Mouse (Mus musculus): Measurements from ENCODE around the gene Tifa. TPM values are rescaled to one million over a fixed set of nuclear protein-coding genes. Genes with fewer than 3 reads are reported as not detected.

Tifa gene
- polyA plus RNA-seq, 1 experiment: 0.18 TPM

DNA sequence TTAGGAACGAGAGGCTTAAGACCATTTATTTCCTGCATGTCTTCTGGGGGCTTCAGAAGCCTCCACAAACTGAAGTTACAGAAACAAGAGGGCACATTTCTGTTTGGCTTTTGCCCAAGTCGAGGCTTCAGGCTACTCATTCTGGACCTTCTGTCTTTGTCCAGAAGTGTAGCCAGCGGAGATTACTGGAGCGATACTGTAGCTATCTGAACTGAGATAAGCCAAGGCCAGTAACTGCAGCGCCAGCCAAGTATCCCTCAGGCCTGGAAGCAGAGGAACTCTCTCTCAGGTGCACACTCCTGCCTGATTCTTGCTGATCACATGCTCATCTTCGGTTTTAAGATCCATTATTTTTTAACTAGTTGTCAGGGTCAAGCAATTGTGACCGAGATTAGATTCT lies 1.6 kb upstream of the Tifa start:
- Histone ChIP-seq H3K79me2 (ENCODE audit: control insufficient read depth, insufficient read depth) (no peaks in the 10 kb centered on the region), H3K27me3 (ENCODE audit: control insufficient read depth, insufficient read depth, insufficient read length) (no peaks in the 10 kb centered on the region), H3K4me3 (ENCODE audit: insufficient read depth, poor library complexity, severe bottlenecking) (no peak overlapping the region), H3K36me3 (ENCODE audit: control insufficient read depth, insufficient read depth) (no peaks in the 10 kb centered on the region), H3ac (ENCODE audit: control insufficient read depth, insufficient read length, low read depth) (no peak overlapping the region), H3K79me3 (ENCODE audit: low read depth) (no peaks in the 10 kb centered on the region)
- TF ChIP-seq FOSL1 (IDR thresholded peaks at IDR 0.05; ENCODE audit: insufficient read depth, low read length, poor library complexity, severe bottlenecking): no peak
- TF ChIP-seq MYOG (IDR thresholded peaks at IDR 0.05; ENCODE audit: control insufficient read depth, extremely low read depth, insufficient read length): no peak
- TF ChIP-seq USF1 (IDR thresholded peaks at IDR 0.05; ENCODE audit: low read depth): no peak

DNA sequence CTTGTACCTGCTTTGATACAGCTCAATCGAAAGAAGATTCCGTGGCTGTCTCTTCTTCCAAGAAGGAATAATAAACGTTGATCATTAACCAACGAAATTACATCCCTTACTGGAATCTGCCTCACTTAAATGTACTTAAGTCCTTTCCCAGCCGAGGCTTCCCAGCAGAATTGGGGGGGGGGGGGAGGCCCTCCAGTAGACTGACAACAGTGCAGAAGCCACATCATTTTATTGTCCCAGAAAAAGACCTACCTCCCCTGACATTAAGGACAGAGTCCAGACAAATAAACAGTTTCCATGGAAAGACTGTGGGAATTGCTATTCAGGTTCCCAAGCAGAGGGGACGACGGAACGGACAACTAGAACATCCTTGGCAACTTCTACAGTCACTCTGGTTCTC lies 686 bp upstream of the Tifa start:
- Histone ChIP-seq H3K79me2 (ENCODE audit: control insufficient read depth, insufficient read depth) (no peaks in the 10 kb centered on the region), H3ac (ENCODE audit: control insufficient read depth, insufficient read length, low read depth) (no peak overlapping the region), H3K36me3 (ENCODE audit: control insufficient read depth, insufficient read depth) (no peaks in the 10 kb centered on the region), H3K27me3 (ENCODE audit: control insufficient read depth, insufficient read depth, insufficient read length) (no peaks in the 10 kb centered on the region), H3K4me3 (ENCODE audit: insufficient read depth, poor library complexity, severe bottlenecking) (no peak overlapping the region), H3K79me3 (ENCODE audit: low read depth) (no peaks in the 10 kb centered on the region)
- TF ChIP-seq MYOD1 (IDR thresholded peaks at IDR 0.05; ENCODE audit: control insufficient read depth, insufficient read length, low read depth): no peak
- no peak for TF ChIP-seq FOSL1 (IDR thresholded peaks at IDR 0.05; ENCODE audit: insufficient read depth, low read length, poor library complexity, severe bottlenecking)
- no peak for TF ChIP-seq CTCF (IDR thresholded peaks at IDR 0.05; ENCODE audit: control insufficient read depth, insufficient read depth, insufficient read length)
- TF ChIP-seq MYOG (IDR thresholded peaks at IDR 0.05; ENCODE audit: control insufficient read depth, extremely low read depth, insufficient read length): no peak
- TF ChIP-seq CEBPB (IDR thresholded peaks at IDR 0.05; ENCODE audit: low read depth): no peak
- no peak for TF ChIP-seq MAX (IDR thresholded peaks at IDR 0.05)
- TF ChIP-seq USF1 (IDR thresholded peaks at IDR 0.05; ENCODE audit: low read depth): no peak

DNA sequence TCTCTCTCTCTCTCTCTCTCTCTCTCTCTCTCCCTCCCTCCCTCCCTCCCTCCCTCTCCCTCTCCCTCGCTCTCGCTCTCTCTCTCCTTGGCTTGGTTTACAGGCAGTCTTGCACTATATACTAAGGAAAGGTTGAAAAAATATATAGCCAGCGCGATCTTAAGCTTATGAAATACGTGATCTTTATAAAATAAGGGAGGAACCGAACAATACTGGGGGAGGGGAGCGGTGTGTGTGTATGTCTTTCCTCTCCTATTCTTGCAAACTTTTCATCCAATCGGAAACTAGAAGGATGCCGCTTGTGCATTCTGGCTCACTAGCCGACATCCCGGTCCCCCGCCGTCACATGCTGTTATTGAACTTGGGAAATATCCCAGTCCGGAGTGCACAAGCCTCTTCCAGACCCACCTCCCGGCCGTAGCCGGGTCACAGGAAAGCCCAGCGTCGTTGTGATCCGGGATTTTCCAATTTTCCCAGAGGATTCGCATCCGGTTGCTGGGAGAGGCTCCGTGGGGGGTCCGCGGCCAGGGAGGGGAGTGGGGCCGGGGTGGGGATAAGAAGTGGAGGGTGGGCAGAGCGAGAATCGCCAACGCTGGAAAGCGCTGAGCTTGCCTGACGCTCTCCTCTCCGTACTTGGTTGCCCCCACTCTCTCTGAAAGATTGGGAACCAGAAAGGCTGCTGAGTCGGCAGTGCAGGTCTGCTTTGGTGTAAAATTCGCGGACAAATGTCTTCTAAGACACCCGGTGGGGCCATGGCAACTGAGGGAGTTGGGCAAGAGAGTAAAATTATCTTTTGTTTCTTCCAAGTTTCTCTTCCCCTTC lies 840 bp downstream of the Tifa start:
- TF ChIP-seq USF1 (IDR thresholded peaks at IDR 0.05; ENCODE audit: low read depth) (no peak), MYOG (IDR thresholded peaks at IDR 0.05; ENCODE audit: control insufficient read depth, extremely low read depth, insufficient read length) (no peak), CTCF (IDR thresholded peaks at IDR 0.05; ENCODE audit: control insufficient read depth, insufficient read depth, insufficient read length) (no peak), FOSL1 (IDR thresholded peaks at IDR 0.05; ENCODE audit: insufficient read depth, low read length, poor library complexity, severe bottlenecking) (no peak), CEBPB (IDR thresholded peaks at IDR 0.05; ENCODE audit: low read depth) (no peak), MAX (IDR thresholded peaks at IDR 0.05) (no peak), MYOD1 (IDR thresholded peaks at IDR 0.05; ENCODE audit: control insufficient read depth, insufficient read length, low read depth) (no peak)

DNA sequence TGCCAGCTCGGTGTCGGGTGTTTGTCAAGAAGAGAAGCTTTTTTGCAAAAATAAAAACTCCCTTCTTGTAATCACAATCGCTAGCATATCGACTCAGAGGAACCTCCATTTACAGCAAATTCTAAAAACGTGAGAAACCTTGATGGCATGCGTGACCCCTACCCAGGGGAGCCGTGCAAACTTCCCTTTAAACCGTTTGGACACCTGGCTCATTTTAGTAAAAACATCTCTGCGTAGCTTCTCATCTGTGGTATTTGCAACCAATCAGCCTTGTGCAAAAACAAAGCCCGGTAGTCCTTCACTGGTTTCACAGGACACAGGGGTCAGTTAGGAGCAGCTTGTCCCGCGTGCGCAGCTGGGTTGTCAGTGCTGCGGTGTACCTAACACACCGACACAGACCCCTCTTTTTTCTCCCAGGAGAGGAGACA lies 1.5 kb downstream of the Tifa start:
- Histone ChIP-seq H3K79me2 (ENCODE audit: control insufficient read depth, insufficient read depth) (no peaks in the 10 kb centered on the region), H3K79me3 (ENCODE audit: low read depth) (no peaks in the 10 kb centered on the region), H3K4me3 (ENCODE audit: insufficient read depth, poor library complexity, severe bottlenecking) (no peak overlapping the region), H3K27me3 (ENCODE audit: control insufficient read depth, insufficient read depth, insufficient read length) (no peaks in the 10 kb centered on the region), H3K36me3 (ENCODE audit: control insufficient read depth, insufficient read depth) (no peaks in the 10 kb centered on the region), H3ac (ENCODE audit: control insufficient read depth, insufficient read length, low read depth) (no peak overlapping the region)
- TF ChIP-seq FOSL1 (IDR thresholded peaks at IDR 0.05; ENCODE audit: insufficient read depth, low read length, poor library complexity, severe bottlenecking) (no peak), CEBPB (IDR thresholded peaks at IDR 0.05; ENCODE audit: low read depth) (no peak), USF1 (IDR thresholded peaks at IDR 0.05; ENCODE audit: low read depth) (no peak), MAX (IDR thresholded peaks at IDR 0.05) (no peak), MYOD1 (IDR thresholded peaks at IDR 0.05; ENCODE audit: control insufficient read depth, insufficient read length, low read depth) (no peak), CTCF (IDR thresholded peaks at IDR 0.05; ENCODE audit: control insufficient read depth, insufficient read depth, insufficient read length) (no peak), MYOG (IDR thresholded peaks at IDR 0.05; ENCODE audit: control insufficient read depth, extremely low read depth, insufficient read length) (no peak)

More for the DNA sequence above, 840 bp downstream of the Tifa start:
- H3ac ChIP-seq (ENCODE audit: control insufficient read depth, insufficient read length, low read depth): no peak overlapping the region
- H3K36me3 ChIP-seq (ENCODE audit: control insufficient read depth, insufficient read depth): no peaks in the 10 kb centered on the region
- H3K79me3 ChIP-seq (ENCODE audit: low read depth): no peaks in the 10 kb centered on the region
- H3K4me3 ChIP-seq (ENCODE audit: insufficient read depth, poor library complexity, severe bottlenecking): no peak overlapping the region
- H3K79me2 ChIP-seq (ENCODE audit: control insufficient read depth, insufficient read depth): no peaks in the 10 kb centered on the region
- no peaks in the 10 kb centered on the region for H3K27me3 ChIP-seq (ENCODE audit: control insufficient read depth, insufficient read depth, insufficient read length)

DNA sequence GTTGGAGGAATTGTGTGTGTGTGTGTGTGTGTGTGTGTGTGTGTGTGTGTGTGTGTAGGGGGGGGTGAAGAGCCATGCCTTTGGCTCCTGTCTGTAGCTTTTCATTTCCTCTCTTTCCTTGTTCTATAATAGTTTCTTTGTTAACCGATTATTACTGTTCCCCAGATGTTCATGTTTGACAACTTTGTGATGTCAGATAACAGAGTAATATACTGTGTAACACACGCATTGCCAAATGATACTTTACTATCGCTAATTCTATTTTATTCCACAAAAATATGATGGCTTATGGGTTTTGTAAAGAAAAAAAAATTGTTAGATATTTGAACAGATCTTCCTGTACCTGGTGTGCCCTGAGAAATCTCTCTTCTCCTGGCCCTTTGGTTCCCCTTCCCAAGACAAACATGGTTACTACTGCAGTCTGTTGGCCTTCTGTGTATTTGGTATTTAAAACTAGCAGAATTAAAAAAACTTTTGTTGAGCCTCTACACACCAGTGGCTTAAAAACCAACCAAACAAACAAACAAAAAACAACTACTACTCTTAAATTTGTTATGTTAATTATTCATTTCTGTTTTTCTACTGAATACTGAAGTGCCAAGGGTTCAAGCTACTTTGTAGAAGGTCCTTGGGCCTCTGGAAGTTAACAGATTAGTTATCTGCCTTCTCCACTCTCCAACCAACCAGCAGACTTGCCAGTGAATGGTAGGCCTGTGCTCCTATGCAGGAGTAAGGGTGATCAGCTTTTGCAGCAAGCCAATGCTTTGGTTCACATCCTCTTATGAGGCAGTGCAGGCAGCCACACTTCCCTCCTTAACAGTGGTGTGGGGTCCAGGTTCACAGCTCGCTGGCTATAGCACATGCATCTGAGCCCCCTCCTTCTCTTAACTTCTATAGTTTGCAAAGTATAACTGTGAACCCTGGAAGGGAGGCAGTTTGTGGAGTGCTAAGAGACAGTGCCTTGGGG lies 2.3 kb downstream of the Tifa start:
- Histone ChIP-seq H3ac (ENCODE audit: control insufficient read depth, insufficient read length, low read depth) (no peak overlapping the region), H3K79me2 (ENCODE audit: control insufficient read depth, insufficient read depth) (no peaks in the 10 kb centered on the region), H3K79me3 (ENCODE audit: low read depth) (no peaks in the 10 kb centered on the region), H3K36me3 (ENCODE audit: control insufficient read depth, insufficient read depth) (no peaks in the 10 kb centered on the region), H3K4me3 (ENCODE audit: insufficient read depth, poor library complexity, severe bottlenecking) (no peak overlapping the region), H3K27me3 (ENCODE audit: control insufficient read depth, insufficient read depth, insufficient read length) (no peaks in the 10 kb centered on the region)
- TF ChIP-seq CEBPB (IDR thresholded peaks at IDR 0.05; ENCODE audit: low read depth): no peak
- no peak for TF ChIP-seq MYOD1 (IDR thresholded peaks at IDR 0.05; ENCODE audit: control insufficient read depth, insufficient read length, low read depth)
- TF ChIP-seq MAX (IDR thresholded peaks at IDR 0.05): no peak
- TF ChIP-seq USF1 (IDR thresholded peaks at IDR 0.05; ENCODE audit: low read depth): no peak
- no peak for TF ChIP-seq CTCF (IDR thresholded peaks at IDR 0.05; ENCODE audit: control insufficient read depth, insufficient read depth, insufficient read length)
- no peak for TF ChIP-seq MYOG (IDR thresholded peaks at IDR 0.05; ENCODE audit: control insufficient read depth, extremely low read depth, insufficient read length)
- TF ChIP-seq FOSL1 (IDR thresholded peaks at IDR 0.05; ENCODE audit: insufficient read depth, low read length, poor library complexity, severe bottlenecking): no peak
